Mouse (Mus musculus) brain, embryonic 14.5 days (tissue): ENCODE measurements around the gene Col4a1.

Experiments
- CTCF ChIP-seq: fragments of 200-500 bp; IDR thresholded peaks from 2 replicates; pipeline ENCODE4 v1.5.1; 2012; ENCODE audit warnings: inconsistent platforms, mild to moderate bottlenecking, moderate library complexity, borderline replicate concordance; ENCODE audit not compliant: insufficient read depth, insufficient read length; ENCODE audit errors: extremely low read depth
- POLR2A ChIP-seq: fragments of 200-500 bp; IDR thresholded peaks from 2 replicates; pipeline ENCODE4 v1.6.1; 2012; ENCODE audit warnings: mild to moderate bottlenecking, inconsistent platforms, borderline replicate concordance; ENCODE audit not compliant: poor library complexity, insufficient read depth, insufficient read length, severe bottlenecking; ENCODE audit errors: extremely low read depth

DNA sequence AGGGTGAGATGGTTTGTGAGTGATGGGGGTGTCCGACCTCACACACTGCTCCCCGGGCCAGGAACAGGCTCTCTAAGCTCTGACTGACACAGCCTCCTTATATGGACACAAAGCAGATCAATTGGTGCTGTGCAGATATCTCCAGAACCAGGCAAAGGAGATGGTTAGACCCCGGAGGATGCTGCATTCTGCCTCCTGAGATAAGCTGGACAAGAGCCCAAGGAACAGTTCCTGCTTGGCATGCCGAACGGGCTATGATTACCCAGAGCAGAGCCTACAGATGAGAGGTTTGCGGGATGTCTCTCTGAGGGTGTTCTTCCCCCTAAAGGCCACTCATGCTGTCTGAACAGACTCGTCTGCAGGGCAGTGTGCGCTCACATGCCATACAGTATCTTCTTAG is 44.1 kb upstream of the Col4a1 start:
- TF ChIP-seq CTCF (no peak), POLR2A (no peak)
